In genomic region chr5:72816491-72816890, GRCm38 (mm10) we compare ENCODE assay signal across 15 mouse cellular contexts. TPM values are rescaled to one million over a fixed set of nuclear protein-coding genes. Genes with fewer than 3 reads are reported as not detected.
DNase-seq lines count a peak whose midpoint lies in the region; ATAC-seq and TF ChIP-seq lines count a peak whose summit lies in the region.
"Had no signal": no experiment of that assay in that cellular context is flagged by ENCODE, and none has a peak within 500 bp of the region (broad histone marks: within the 10 kb centered on the region; RNA-seq: fewer than 3 reads in every experiment).

No protein-coding gene starts in this region.

- WGBS in kidney, postnatal 0 days = 10% methylated on average over 2 of the region's 2 CpGs
- 27% methylated on average over 2 of the region's 2 CpGs for WGBS in hindbrain, postnatal 0 days

- H3K27ac ChIP-seq in kidney, postnatal 0 days = no peak overlapping the region
- H3K27ac ChIP-seq in brown adipose tissue, adult 24 weeks (replicated peaks; ENCODE audit: low read depth, low read length) = peak overlapping the region; percentile 34
- H3K27ac ChIP-seq in hindbrain, postnatal 0 days = no peak overlapping the region
- no peak overlapping the region for H3K27ac ChIP-seq in gastrocnemius, adult 2 months
- H3K27ac ChIP-seq: midbrain, embryonic 12.5 days had no signal

- no peaks in the 10 kb centered on the region for H3K9me3 ChIP-seq in kidney, postnatal 0 days (replicated peaks; ENCODE audit: low read length)
- H3K9me3 ChIP-seq in hindbrain, postnatal 0 days (ENCODE audit: low read length) = no peaks in the 10 kb centered on the region
- H3K9me3 ChIP-seq: midbrain, embryonic 12.5 days had no signal

- no peaks in the 10 kb centered on the region for H3K27me3 ChIP-seq in kidney, postnatal 0 days (ENCODE audit: insufficient read depth, low read length)
- no peaks in the 10 kb centered on the region for H3K27me3 ChIP-seq in hindbrain, postnatal 0 days (ENCODE audit: insufficient read depth, low read length)
- H3K27me3 ChIP-seq: midbrain, embryonic 12.5 days had no signal

- H3K36me3 ChIP-seq in kidney, postnatal 0 days (ENCODE audit: insufficient read depth, low read length) = no peaks in the 10 kb centered on the region
- H3K36me3 ChIP-seq in hindbrain, postnatal 0 days (ENCODE audit: insufficient read depth, low read length) = no peaks in the 10 kb centered on the region
- H3K36me3 ChIP-seq: midbrain, embryonic 12.5 days had no signal

- ATAC-seq in kidney, postnatal 0 days (replicated peaks; ENCODE audit: low FRiP score, low read depth) = no peak
- no peak for ATAC-seq in hindbrain, postnatal 0 days

- intact Hi-C loops in gastrocnemius, adult 2 months (cut with DNase I) = no loop called here

- no peak for TF ChIP-seq CTCF in kidney, postnatal 0 days (IDR thresholded peaks at IDR 0.05; ENCODE audit: low read depth)
- TF ChIP-seq CTCF in hindbrain, postnatal 0 days (IDR thresholded peaks at IDR 0.05; ENCODE audit: low read depth) = no peak
- TF ChIP-seq CTCF in gastrocnemius, adult 2 months (IDR thresholded peaks at IDR 0.05) = no peak

- H3K4me3 ChIP-seq in kidney, postnatal 0 days (replicated peaks; ENCODE audit: low read depth, low read length) = no peak overlapping the region
- no peak overlapping the region for H3K4me3 ChIP-seq in brown adipose tissue, adult 24 weeks (ENCODE audit: insufficient read depth, low read depth, low read length)
- H3K4me3 ChIP-seq in hindbrain, postnatal 0 days (ENCODE audit: low read length) = no peak overlapping the region
- no peak overlapping the region for H3K4me3 ChIP-seq in gastrocnemius, adult 2 months
- H3K4me3 ChIP-seq: midbrain, embryonic 12.5 days had no signal

- DNase-seq in kidney, postnatal 0 days (ENCODE audit: low spot score) = peak; percentile 64
- DNase-seq in kidney, adult 11 months = no peak
- DNase-seq in hindbrain, postnatal 0 days (ENCODE audit: low spot score) = no peak
- DNase-seq in retina, postnatal 1 day = peak; percentile 83
- no peak for DNase-seq in urinary bladder, postnatal 10 days (ENCODE audit: low spot score)
- DNase-seq in gastrocnemius, adult 2 months = no peak
- DNase-seq: adrenal gland, adult 8-10 months; heart, postnatal 4 days; layer of hippocampus, postnatal 36 days; lung, adult 2 months; right cerebral cortex, postnatal 25 days; thymus, postnatal 25 days had no signal

- no peak overlapping the region for H3K4me2 ChIP-seq in kidney, postnatal 0 days (ENCODE audit: low read length)
- H3K4me2 ChIP-seq in hindbrain, postnatal 0 days (ENCODE audit: low read depth, low read length) = peak overlapping the region; percentile 36
- H3K4me2 ChIP-seq: heart, embryonic 11.5 days; midbrain, embryonic 12.5 days had no signal

- H3K4me1 ChIP-seq in kidney, postnatal 0 days (replicated peaks; ENCODE audit: insufficient read depth, low read length) = peaks cover 4% of the 10 kb centered on the region; the same call in 1 of the 2 replicates
- H3K4me1 ChIP-seq in brown adipose tissue, adult 24 weeks (ENCODE audit: control insufficient read depth, insufficient read depth, insufficient read length, low read length) = peaks cover 2% of the 10 kb centered on the region; the same call in 1 of the 2 replicates
- H3K4me1 ChIP-seq in hindbrain, postnatal 0 days (ENCODE audit: insufficient read depth, low read length) = peaks cover 8% of the 10 kb centered on the region; the same call in 1 of the 2 replicates

- H3K9ac ChIP-seq in kidney, postnatal 0 days (ENCODE audit: low read depth, low read length) = no peak overlapping the region
- no peak overlapping the region for H3K9ac ChIP-seq in hindbrain, postnatal 0 days (replicated peaks; ENCODE audit: low read length)
- H3K9ac ChIP-seq: midbrain, embryonic 12.5 days had no signal

RNA-seq across cellular contexts. Expression of gene Tec, which starts 51.8 kb away (rescaled TPM):
- 8.4 and 9.1 TPM in 2 replicates for polyA plus RNA-seq in kidney, postnatal 0 days (2015; fragmentation: Nextera tagmentation; extraction: Ambion mirVana)
- polyA plus RNA-seq in brown adipose tissue, adult 24 weeks (2012; ENCODE audit: insufficient read depth, insufficient read length, missing spikeins) = 1.4 TPM in 2 replicates
- 3.0 and 4.9 TPM in 2 replicates for total RNA-seq in hindbrain, postnatal 0 days (2014; rRNA removed)
- polyA plus RNA-seq in hindbrain, postnatal 0 days (2015; fragmentation: Nextera tagmentation; extraction: Ambion mirVana) = 3.6 and 5.0 TPM in 2 replicates
- total RNA-seq in gastrocnemius, adult 2 months (2021) = 1 to 10 TPM; 1.2 to 1.4 TPM

Comparison
In these comparisons a context has a peak if more than half of its experiments do, and no peak if none do; other contexts are left out.
1. DNase-seq: peak in kidney, postnatal 0 days (single experiment) and retina, postnatal 1 day (single experiment); none in kidney, adult 11 months (single experiment), hindbrain, postnatal 0 days (single experiment), urinary bladder, postnatal 10 days (single experiment) and gastrocnemius, adult 2 months (single experiment).